ENCODE assay signal across 37 mouse cellular contexts in the genomic region with DNA sequence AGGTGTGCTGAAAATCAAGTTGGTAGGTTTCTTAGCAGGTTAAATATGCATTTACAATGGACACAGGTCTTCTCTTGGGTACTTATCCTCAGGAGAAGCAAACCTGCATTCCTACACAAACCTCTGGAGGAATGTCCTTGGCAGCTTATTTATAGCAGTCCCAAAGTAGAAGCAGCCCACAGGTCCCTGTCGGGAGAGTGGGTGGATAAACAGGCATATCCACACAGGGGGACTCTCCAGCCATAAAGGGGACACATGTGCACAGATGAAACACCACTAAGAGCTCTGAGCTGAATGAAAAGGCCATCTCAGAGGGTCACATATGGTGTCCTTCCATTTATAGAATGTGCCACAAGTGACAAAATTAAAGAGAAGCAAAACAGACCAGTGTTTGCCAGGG. TPM values are rescaled to one million over a fixed set of nuclear protein-coding genes. Genes with fewer than 3 reads are reported as not detected.
"Had no signal": no experiment of that assay in that cellular context is flagged by ENCODE, and none has a peak within 500 bp of the region (broad histone marks: within the 10 kb centered on the region; RNA-seq: fewer than 3 reads in every experiment).

No protein-coding gene starts in this region.

- H3K9me3 ChIP-seq: embryonic facial prominence, embryonic 10.5 days; embryonic facial prominence, embryonic 12.5 days; embryonic facial prominence, embryonic 13.5 days; embryonic facial prominence, embryonic 15.5 days; forebrain, embryonic 10.5 days; forebrain, embryonic 12.5 days; forebrain, embryonic 13.5 days; forebrain, embryonic 15.5 days had no signal

- H3K4me3 ChIP-seq: embryonic facial prominence, embryonic 10.5 days; embryonic facial prominence, embryonic 12.5 days; embryonic facial prominence, embryonic 13.5 days; embryonic facial prominence, embryonic 15.5 days; erythroblast, embryonic 14.5 days; forebrain, embryonic 10.5 days; forebrain, embryonic 12.5 days; forebrain, embryonic 13.5 days; forebrain, embryonic 15.5 days; gastrocnemius, adult 2 months had no signal

- H3K36me3 ChIP-seq: embryonic facial prominence, embryonic 10.5 days; embryonic facial prominence, embryonic 12.5 days; embryonic facial prominence, embryonic 13.5 days; embryonic facial prominence, embryonic 15.5 days; forebrain, embryonic 10.5 days; forebrain, embryonic 12.5 days; forebrain, embryonic 15.5 days had no signal

- H3K27ac ChIP-seq: embryonic facial prominence, embryonic 10.5 days; embryonic facial prominence, embryonic 12.5 days; embryonic facial prominence, embryonic 13.5 days; embryonic facial prominence, embryonic 15.5 days; forebrain, embryonic 10.5 days; forebrain, embryonic 12.5 days; forebrain, embryonic 13.5 days; forebrain, embryonic 15.5 days; gastrocnemius, adult 2 months had no signal

- H3K9ac ChIP-seq: embryonic facial prominence, embryonic 12.5 days; embryonic facial prominence, embryonic 13.5 days; embryonic facial prominence, embryonic 15.5 days; forebrain, embryonic 12.5 days; forebrain, embryonic 13.5 days; forebrain, embryonic 15.5 days; forebrain, postnatal 0 days had no signal

- DNase-seq: cerebellum, adult 2 months; cerebellum, adult 8-10 months; cerebellum, adult 9-10 months; cerebellum, adult 9-11 months; cerebellum, postnatal 10 days; cerebellum, postnatal 14 days; cerebellum, postnatal 25 days; cerebellum, postnatal 36 days; embryo, embryonic 11 days; forebrain, postnatal 0 days; gastrocnemius, adult 2 months; gastrocnemius, postnatal 10 days; gastrocnemius, postnatal 14 days; gastrocnemius, postnatal 25 days; gastrocnemius, postnatal 36 days had no signal

- H3K27me3 ChIP-seq: forebrain, embryonic 15.5 days had no signal

- H3K4me2 ChIP-seq: embryonic facial prominence, embryonic 12.5 days; embryonic facial prominence, embryonic 13.5 days; embryonic facial prominence, embryonic 15.5 days; forebrain, embryonic 12.5 days; forebrain, embryonic 13.5 days; forebrain, embryonic 15.5 days; heart, embryonic 11.5 days had no signal

- ATAC-seq: forebrain, embryonic 13.5 days; forebrain, embryonic 14.5 days; forebrain, embryonic 15.5 days; forebrain, embryonic 16.5 days; forebrain, postnatal 0 days had no signal

RNA-seq across cellular contexts. Expression of a gene that starts 4.7 kb away (rescaled TPM):
- total RNA-seq: common myeloid progenitor, adult 5-6 weeks; gastrocnemius, adult 18-20 months; gastrocnemius, adult 2 months; gastrocnemius, adult 8-10 months; gastrocnemius, postnatal 36 days; granulocyte monocyte progenitor cell, adult 5-6 weeks; heart, adult 8-10 months had no signal
- polyA plus RNA-seq: embryonic facial prominence, embryonic 11.5 days; erythroblast, embryonic 14.5 days; forebrain, embryonic 10.5 days; forebrain, embryonic 11.5 days; forebrain, embryonic 12.5 days had no signal

RNA-seq across cellular contexts. Expression of a gene that starts 29.7 kb away (rescaled TPM):
- polyA plus RNA-seq: erythroblast, embryonic 14.5 days had no signal

RNA-seq across cellular contexts. Expression of a gene that starts 42.5 kb away (rescaled TPM):
- total RNA-seq: common myeloid progenitor, adult 5-6 weeks; forebrain, postnatal 0 days; gastrocnemius, adult 18-20 months; gastrocnemius, adult 2 months; gastrocnemius, adult 8-10 months; gastrocnemius, postnatal 10 days; gastrocnemius, postnatal 14 days; gastrocnemius, postnatal 25 days; gastrocnemius, postnatal 36 days; gastrocnemius, postnatal 4 days; granulocyte monocyte progenitor cell, adult 5-6 weeks; heart, adult 8-10 months had no signal
- polyA plus RNA-seq: cerebellum, adult 2 months; cortical plate, adult 2 months; embryonic facial prominence, embryonic 10.5 days; embryonic facial prominence, embryonic 11.5 days; embryonic facial prominence, embryonic 12.5 days; embryonic facial prominence, embryonic 13.5 days; embryonic facial prominence, embryonic 14.5 days; embryonic facial prominence, embryonic 15.5 days; erythroblast, embryonic 14.5 days; forebrain, embryonic 10.5 days; forebrain, embryonic 11.5 days; forebrain, embryonic 12.5 days; forebrain, embryonic 13.5 days; forebrain, embryonic 14.5 days; forebrain, embryonic 15.5 days; forebrain, embryonic 16.5 days; forebrain, postnatal 0 days; heart, embryonic 11.5 days had no signal
